Mouse (Mus musculus) megakaryocyte, embryonic 14.5 days (primary cell): ENCODE measurements around the gene Kbtbd12. TPM values are rescaled to one million over a fixed set of nuclear protein-coding genes. Genes with fewer than 3 reads are reported as not detected.
A peak's percentile ranks its signal among the peaks of the same experiment; 100 is the strongest.

ENCODE experiments used
- H3K27me3 ChIP-seq: replicated peaks from 2 replicates; pipeline ENCODE3; 2012; ENCODE audit warnings: inconsistent platforms
- H3K36me3 ChIP-seq: replicated peaks from 2 replicates; pipeline ENCODE3; 2012; ENCODE audit warnings: low read length, inconsistent platforms, mixed read lengths
- H3K4me1 ChIP-seq: 2 replicates; pipeline ENCODE4 v1.6.1; 2012; ENCODE audit warnings: inconsistent platforms
- H3K4me3 ChIP-seq: replicated peaks from 2 replicates; pipeline ENCODE3; 2012; ENCODE audit warnings: moderate library complexity, mild to moderate bottlenecking, inconsistent platforms
- H3K9me3 ChIP-seq: 2 replicates; pipeline ENCODE4 v1.6.1; 2012; ENCODE audit warnings: inconsistent platforms
- FLI1 ChIP-seq: IDR thresholded peaks from 2 replicates; pipeline ENCODE4 v1.6.1; 2012; ENCODE audit warnings: low read length, inconsistent platforms, mixed read lengths
- GATA1 ChIP-seq: IDR thresholded peaks from 3 replicates; pipeline ENCODE4 v1.6.1; 2012; ENCODE audit warnings: mixed read lengths, low read length, inconsistent platforms, borderline replicate concordance
- polyA plus RNA-seq: library from polyadenylated mRNA; stranded (reverse); fragments of >175 nt; gene quantifications from 2 replicates; pipeline ENCODE4 v1.2.3, GENCODE M21; 2012; ENCODE audit warnings: low replicate concordance; ENCODE audit not compliant: insufficient read depth

Gene Kbtbd12
- polyA plus RNA-seq, 1 experiment, result not detected

DNA sequence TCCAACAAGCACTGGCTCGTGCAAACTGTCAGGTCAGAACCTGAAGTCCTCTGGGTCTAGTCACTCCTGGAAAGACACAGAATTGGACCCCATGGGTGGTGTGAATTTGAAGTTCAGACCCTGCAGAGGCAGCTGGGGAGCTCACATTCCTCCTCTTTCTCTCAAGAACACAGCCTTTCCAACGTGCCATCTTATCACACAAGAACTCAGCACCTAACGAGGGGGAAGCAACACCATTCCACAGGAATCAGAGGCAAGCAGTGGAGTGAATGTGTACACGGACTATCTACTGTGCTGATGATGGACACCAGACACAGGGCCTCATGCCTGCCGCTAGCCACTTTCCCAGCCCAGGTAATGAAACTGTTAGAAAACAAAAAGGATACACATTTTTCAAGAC is 121.1 kb downstream of the Kbtbd12 start:
- TF ChIP-seq FLI1 (no peak), GATA1 (no peak)
- Histone ChIP-seq H3K27me3 (no peaks in the 10 kb centered on the region), H3K36me3 (peaks cover 55% of the 10 kb centered on the region), H3K9me3 (no peaks in the 10 kb centered on the region), H3K4me3 (peak overlapping the region; percentile 70), H3K4me1 (peaks cover 60% of the 10 kb centered on the region)

DNA sequence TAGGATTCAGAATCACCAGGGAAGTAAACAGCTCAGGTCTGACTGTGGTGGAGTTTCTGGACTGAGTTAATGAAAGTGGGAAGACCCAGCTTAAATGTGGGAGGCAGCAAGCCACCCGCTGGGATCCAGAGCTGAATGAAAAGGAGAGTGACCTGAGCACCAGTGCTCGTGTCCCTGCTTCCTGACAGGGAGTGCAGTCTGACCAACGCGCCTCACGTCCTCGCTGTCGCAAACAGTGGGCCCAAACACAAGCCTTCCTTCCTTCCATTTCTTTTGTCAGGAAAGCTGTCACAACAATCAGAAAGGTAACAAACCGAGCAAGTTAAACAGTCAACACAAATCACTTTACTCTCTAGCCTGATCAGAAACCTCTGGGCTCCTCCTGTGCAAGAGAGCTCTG is 121.8 kb downstream of the Kbtbd12 start:
- TF ChIP-seq FLI1, result no peak
- TF ChIP-seq GATA1, result no peak
- H3K36me3 ChIP-seq, result peaks cover 62% of the 10 kb centered on the region

DNA sequence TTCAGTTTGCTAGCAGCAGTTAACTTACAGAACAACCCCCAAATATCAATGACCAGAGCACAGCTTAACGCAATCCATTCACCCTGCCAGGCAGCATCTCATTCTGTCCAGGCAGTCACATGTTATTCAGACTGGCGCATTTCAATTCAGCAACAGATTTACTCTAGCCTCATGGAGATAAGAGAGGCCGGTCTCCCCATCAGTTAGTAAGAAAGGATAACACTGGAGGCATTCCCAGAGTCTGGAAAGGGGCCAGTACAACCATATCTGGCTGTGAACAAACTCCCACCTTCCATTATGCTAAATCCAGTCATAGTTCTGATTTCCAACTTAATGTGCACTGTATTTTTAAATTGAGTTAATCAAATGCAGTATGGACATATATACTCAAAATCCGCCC is 123.2 kb downstream of the Kbtbd12 start:
- Histone ChIP-seq H3K27me3 (no peaks in the 10 kb centered on the region), H3K4me3 (no peak overlapping the region), H3K4me1 (peaks cover 54% of the 10 kb centered on the region), H3K9me3 (peaks cover 7% of the 10 kb centered on the region), H3K36me3 (peaks cover 76% of the 10 kb centered on the region)
- TF ChIP-seq GATA1 (no peak), FLI1 (no peak)

More for the DNA sequence above, 121.8 kb downstream of the Kbtbd12 start:
- Histone ChIP-seq H3K27me3 (no peaks in the 10 kb centered on the region), H3K4me3 (no peak overlapping the region), H3K9me3 (no peaks in the 10 kb centered on the region), H3K4me1 (peaks cover 59% of the 10 kb centered on the region)

DNA sequence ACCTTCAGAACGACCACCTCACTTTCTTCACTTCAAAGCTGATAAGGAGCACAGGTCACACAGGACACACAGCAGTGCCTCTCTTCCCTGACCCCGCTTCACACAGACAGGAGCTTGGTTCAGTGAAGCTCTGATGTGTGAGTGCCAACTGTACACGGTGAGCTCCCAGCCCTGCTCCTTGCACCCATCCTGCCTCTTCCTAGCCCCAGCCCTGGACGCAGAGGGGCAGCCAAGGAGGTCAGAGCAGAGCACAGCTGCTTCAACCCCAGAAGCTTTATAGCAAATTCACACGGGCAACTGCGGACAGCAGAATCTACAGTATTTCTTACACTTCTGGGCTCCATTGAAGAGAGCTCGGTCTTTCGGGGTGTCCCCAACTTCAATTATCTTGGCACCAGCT is 123.8 kb downstream of the Kbtbd12 start:
- TF ChIP-seq GATA1, result no peak
- TF ChIP-seq FLI1, result no peak
- Histone ChIP-seq H3K4me3 (no peak overlapping the region), H3K4me1 (peaks cover 48% of the 10 kb centered on the region), H3K36me3 (peaks cover 81% of the 10 kb centered on the region), H3K9me3 (peaks cover 8% of the 10 kb centered on the region), H3K27me3 (no peaks in the 10 kb centered on the region)

DNA sequence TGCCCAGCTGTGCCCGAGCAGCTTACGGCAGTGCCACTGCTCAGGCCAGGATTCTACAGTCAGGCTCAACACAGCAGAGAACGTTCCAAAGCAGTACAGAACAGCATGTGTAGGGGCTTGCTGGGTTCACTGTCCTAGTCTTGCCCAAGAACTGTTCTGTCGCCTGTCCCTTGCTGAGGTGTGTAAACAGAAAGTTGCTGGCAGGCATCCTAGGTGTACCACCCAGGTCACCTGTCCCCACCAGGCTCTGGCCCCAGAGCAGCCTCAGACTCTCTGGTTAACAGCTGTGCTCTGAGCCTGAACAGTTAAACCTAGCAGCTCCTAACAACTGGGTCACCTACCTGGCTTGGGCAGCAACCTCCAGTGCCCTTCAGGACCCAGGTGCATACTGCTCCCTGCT is 134.7 kb downstream of the Kbtbd12 start:
- Histone ChIP-seq H3K36me3 (peaks cover 85% of the 10 kb centered on the region), H3K27me3 (peaks cover 2% of the 10 kb centered on the region), H3K4me1 (peaks cover 54% of the 10 kb centered on the region), H3K4me3 (peak overlapping the region; percentile 51), H3K9me3 (no peaks in the 10 kb centered on the region)
- no peak for TF ChIP-seq GATA1
- TF ChIP-seq FLI1, result no peak

DNA sequence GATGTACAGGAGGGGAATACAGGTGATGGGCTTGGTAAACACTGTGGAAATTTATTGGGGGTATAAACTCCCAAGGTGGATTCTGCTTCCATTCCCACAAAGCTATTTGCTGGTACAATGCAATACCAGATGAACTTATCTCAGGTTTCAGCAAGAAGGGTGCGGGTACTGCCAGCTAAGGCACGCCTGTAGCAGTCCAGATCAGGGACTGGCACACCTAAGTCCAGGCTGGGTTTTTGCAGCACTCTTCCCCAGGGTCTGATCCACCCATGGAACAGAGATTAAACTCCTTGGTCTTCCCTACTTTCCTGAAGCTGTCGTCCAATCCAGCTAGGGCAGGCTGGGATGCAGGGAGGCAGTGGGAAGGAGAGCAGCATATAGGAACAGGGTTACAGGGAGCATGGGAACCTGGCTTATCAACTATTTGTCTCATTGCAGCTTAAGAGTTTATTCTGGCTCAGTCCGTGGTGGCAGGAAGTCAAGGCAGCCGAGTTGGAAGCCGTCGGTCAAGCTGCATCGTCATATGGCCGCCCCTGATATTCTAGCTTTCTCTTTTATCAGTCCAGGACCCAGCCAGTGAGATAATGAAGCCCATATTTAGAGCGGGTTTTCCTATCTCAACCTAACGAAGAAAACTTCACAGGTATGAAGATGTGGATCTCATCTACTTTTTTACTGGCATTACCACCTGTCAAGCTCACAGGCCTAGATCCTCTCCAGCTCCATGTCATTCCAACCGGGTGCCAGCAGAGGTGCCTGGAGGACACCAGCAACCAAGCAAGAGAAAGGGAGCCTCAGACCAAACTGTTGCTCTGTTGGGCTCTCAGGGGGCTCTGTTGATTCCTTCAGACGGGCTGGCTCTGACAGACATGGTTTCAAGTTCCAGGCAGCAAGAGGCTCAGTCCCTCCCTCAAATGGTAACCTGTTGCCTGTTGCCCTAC is 135.4 kb downstream of the Kbtbd12 start:
- H3K4me3 ChIP-seq, result peak overlapping the region; percentile 78
- H3K36me3 ChIP-seq, result peaks cover 84% of the 10 kb centered on the region
- peaks cover 2% of the 10 kb centered on the region for H3K27me3 ChIP-seq
- TF ChIP-seq FLI1 (no peak), GATA1 (no peak)
- peaks cover 54% of the 10 kb centered on the region for H3K4me1 ChIP-seq
- H3K9me3 ChIP-seq, result no peaks in the 10 kb centered on the region

DNA sequence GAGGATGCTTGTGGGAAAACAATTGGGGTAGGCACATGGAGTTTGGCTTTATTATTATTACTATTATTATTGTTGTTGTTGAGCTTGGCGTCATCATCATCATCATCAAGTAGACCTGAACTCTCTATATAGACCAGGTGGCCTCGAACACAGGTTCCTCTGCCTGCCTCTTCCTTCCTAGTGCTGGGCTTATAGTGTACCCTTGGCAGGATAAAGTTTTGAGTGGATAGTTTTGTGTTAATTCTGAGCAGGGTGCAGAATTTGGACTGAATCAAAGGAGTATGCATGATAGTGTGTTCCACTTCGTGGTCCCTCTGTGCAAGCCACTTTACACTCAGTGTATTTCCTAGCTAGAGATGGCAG is 137.4 kb downstream of the Kbtbd12 start:
- H3K27me3 ChIP-seq, result peaks cover 2% of the 10 kb centered on the region
- H3K36me3 ChIP-seq, result peaks cover 83% of the 10 kb centered on the region
- peak overlapping the region; percentile 91 for H3K4me3 ChIP-seq
- no peaks in the 10 kb centered on the region for H3K9me3 ChIP-seq
- H3K4me1 ChIP-seq, result peaks cover 54% of the 10 kb centered on the region
- no peak for TF ChIP-seq FLI1
- no peak for TF ChIP-seq GATA1

DNA sequence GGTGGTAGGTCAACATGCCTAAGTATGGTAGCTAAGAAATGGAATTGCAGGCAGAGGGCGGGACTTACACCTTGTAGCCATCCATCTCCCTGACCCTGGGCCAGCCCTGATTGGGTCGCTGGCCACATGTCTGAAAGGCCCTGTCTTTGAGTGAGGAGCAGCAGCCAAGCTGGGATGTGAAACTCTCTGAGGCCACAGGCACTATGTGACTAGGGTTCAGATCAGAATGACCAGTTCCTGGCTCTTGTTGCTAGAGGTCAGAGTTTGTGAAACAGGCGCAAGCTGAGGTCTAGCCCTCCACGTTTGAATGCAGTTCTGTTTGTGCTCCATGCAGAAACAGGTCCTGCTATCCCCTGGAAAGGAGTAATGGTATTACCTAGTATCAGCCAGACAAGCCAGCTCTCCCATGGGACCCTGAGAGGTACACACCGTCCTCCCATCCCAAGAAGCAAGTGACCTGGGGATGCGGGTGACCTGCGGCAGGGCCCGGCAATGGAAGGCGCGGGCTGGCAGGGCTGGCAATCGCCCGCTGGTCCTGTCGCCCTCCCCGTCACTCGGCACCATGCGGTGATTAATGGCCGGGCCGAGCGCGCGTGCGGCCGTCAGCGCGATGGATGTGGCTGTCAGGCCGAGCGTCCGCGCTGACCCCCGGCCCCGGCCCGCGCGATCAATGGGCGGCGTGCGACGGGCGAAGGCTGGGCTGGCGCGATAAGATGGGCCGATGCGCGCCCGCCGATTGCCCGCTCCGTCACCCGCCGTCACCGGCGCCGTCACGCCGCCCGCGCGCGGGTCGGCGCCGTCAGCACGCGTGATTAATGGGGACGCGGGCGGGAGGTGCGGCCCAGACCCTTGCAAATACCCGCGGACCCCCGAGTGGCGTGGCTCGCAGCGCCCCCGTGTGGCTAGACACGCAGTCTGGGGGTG is 138.0 kb downstream of the Kbtbd12 start:
- TF ChIP-seq FLI1 (no peak), GATA1 (no peak)
- Histone ChIP-seq H3K27me3 (peaks cover 2% of the 10 kb centered on the region), H3K36me3 (peaks cover 77% of the 10 kb centered on the region), H3K4me3 (peak overlapping the region; percentile 91), H3K9me3 (no peaks in the 10 kb centered on the region), H3K4me1 (peaks cover 54% of the 10 kb centered on the region)

Other genes starting within 250 kb of the Kbtbd12 start
- 9.3 and 18.9 TPM in 2 replicates for gene Eefsec, start 191.4 kb downstream of the Kbtbd12 start, polyA plus RNA-seq
- gene Ruvbl1, start 172.5 kb downstream of the Kbtbd12 start, polyA plus RNA-seq, result 15.7 and 27.3 TPM in 2 replicates
- gene Sec61a1, start 119.0 kb downstream of the Kbtbd12 start, polyA plus RNA-seq, result 80.5 and 126 TPM in 2 replicates
- 3.9 and 6.7 TPM in 2 replicates for gene Mgll, start 86.5 kb upstream of the Kbtbd12 start, polyA plus RNA-seq
- gene Abtb1, start 204.0 kb upstream of the Kbtbd12 start, polyA plus RNA-seq, result 33.5 and 113 TPM in 2 replicates
- 1.2 and 3.2 TPM in 2 replicates for gene Podxl2, start 237.1 kb upstream of the Kbtbd12 start, polyA plus RNA-seq